Mouse (Mus musculus) adrenal gland, postnatal 4 days (tissue): ENCODE measurements around the gene Hap1. TPM values are rescaled to one million over a fixed set of nuclear protein-coding genes. Genes with fewer than 3 reads are reported as not detected.
"Not testable (repeated sequence)": the region's sequence is repeated elsewhere in the genome, so short reads cannot be mapped to it uniquely, and the experiment has no call there.

Experiments
- DNase-seq, 2 experiments: peaks; one replicate each; pipeline ENCODE4 v3.0.0; 2021 to 2022; ENCODE audit warnings: low spot score in 2 of 2, mixed read lengths in 2 of 2
- total RNA-seq, 2 experiments: library from RNA; stranded (reverse); gene quantifications; 2 replicates each; pipeline ENCODE4 v1.2.3; 2021

Hap1 gene
- total RNA-seq, 2 experiments from 2014 or later = 106 to 110 TPM

DNA sequence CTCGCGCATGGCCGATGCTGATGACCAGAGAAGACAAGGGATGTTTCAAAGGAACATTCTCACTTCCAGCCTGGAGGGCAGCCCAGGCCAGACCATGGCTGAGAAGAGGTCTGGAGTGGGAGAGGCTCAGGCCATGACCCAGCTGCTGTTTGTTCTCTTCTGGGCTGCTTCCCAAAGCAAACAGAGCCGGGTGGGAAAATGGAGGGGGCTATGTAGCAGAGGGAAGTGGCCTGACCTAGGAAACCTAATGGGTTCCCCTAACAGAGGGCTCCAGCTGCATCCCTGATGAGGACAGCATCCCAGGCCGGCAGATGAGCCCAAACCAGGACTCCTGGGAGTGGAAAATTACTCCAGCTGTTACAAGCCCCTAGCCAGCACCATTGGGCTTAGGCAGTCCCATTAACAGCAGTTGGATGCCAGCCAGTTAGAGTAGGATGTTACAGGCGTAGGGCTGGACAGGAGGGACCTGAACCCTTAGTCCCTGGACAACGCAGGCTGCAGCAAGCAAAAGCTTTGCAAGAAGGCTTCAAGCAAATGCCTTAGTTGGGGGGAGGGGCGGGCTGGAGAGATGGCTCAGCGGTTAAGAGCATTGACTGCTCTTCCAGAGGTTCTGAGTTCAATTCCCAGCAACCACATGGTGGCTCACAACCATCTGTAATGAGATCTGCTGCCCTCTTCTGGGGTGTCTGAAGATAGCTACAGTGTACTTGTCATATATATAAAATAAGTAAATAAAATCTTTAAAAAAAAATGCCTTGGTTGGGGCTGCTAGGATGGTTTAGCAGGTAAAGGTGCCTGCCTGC, 35.4 kb upstream of the Hap1 start:
- no peak for DNase-seq

GRCm38 (mm10) chr11:100389931-100390445, 34.1 kb upstream of the Hap1 start:
- no peak for DNase-seq

DNA sequence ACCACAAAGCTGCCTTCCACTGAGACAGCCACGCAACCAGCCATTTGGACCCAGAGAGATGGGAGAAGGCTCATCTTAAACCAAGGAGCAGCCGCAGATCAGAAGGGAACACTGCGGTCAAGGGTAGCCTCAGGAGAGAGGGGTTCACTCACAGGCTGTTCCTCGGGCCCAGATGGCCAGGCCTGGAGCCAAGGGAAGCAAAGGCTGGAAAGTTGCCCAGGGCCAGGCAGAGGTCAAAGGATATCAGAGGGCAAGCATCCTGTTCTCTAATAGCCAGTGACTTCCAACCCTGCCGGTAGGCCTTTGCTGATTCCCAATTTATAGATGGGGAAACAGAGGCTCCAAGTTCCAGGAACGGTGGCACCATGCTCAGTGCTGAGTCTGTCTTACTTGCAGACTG, 32.7 kb upstream of the Hap1 start:
- DNase-seq = no peak

DNA sequence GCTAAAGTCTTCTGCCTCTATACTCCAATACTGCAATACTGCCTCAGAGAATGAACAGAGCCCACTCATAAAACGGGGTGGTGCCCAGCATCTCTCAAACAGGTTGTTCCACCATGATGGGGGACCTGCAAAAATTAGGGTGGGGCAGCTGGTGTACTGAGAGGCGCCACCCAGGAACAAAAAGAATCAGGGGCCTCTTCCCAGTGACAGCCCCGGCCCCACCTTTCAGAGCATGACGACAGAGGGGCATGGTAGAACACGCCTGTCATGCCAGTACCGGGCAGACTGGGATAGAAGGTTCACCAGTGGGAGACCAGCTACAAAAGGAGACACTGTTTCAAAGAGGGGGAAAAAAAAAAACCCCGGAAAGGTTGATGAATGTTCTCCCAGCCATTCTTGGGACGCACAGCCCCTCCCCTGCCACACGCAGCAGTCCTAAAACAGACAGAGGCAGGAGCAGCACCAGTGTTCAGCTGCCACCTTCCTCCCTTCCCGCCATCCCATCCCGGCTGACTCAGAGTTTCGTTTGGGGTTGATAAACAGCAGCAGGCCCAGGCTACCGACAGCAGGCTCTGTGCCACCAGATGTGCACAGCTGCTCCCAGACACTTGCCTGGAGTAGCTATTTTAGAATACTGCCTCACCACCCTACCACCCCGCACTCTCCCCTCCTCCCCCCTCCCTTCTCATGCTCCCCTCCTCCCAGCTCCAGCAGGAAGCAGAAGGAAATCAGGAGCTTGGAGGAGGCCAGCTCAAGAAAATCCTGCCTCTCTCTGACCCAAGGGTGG, 31.9 kb upstream of the Hap1 start:
- no peak for DNase-seq

DNA sequence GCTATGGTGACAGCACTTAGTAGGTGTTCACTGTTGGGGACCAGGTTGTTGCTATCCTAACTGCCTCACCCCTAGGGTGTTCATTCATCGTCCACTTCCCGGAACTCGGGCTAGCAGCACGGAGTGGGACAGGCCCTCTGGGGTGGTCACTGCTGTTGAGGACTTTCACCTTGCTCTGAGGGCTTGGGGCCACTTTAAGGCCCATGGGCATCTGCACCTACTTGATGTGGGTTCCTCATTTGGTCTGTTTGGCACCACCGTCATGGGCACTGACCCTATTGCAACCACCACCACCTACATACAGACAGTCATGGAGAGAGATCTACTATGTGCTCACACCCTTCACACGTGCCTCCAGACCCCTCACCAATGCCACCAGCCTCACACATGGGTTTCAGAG, 31.2 kb upstream of the Hap1 start:
- DNase-seq = no peak

- no peak for DNase-seq
Observed at GRCm38 (mm10) chr11:100386586-100386985, 30.7 kb upstream of the Hap1 start.

- no peak for DNase-seq
Observed at GRCm38 (mm10) chr11:100385016-100385415, 29.1 kb upstream of the Hap1 start.

DNA sequence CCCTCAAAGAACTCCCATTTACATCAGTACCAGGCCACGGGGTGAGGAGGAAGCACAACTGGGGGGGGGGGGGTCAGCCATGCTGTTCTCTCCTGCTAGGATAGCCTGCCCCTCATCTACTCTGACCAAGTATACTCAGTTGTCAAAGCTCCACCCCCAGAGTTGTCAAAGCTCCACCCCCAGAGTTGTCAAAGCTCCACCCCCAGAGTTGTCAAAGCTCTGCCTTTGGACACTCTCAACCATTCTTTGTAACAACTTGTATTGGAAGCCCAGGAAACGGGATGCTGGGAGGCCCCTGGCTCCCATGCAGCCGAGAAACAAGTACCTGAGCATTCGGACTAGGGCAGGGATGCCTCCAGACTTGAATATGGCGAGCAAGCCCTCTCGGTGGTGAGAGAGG, 26.8 kb upstream of the Hap1 start:
- DNase-seq = no peak

DNA sequence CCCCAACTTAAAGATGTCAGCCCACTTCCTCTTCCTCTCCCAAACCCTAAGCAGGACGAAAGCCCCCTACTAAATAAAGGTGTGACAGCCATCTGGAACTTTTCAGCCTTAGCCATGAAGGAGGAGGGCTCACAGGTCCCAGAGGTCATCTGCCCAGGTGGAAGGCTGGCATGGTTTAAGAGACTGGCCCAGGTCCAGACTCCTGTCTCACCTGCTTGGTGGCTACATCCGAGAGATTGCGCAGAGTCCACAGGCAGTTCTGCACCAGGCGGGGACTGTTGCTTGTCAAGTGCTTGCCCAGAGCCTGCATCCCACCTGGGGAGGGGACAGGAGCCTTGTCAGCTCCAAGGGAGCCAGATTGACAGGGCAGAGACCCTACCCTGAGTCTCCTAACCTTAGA, 23.4 kb upstream of the Hap1 start:
- no peak for DNase-seq

GRCm38 (mm10) chr11:100378446-100378845, 22.5 kb upstream of the Hap1 start:
- DNase-seq = no peak

DNA sequence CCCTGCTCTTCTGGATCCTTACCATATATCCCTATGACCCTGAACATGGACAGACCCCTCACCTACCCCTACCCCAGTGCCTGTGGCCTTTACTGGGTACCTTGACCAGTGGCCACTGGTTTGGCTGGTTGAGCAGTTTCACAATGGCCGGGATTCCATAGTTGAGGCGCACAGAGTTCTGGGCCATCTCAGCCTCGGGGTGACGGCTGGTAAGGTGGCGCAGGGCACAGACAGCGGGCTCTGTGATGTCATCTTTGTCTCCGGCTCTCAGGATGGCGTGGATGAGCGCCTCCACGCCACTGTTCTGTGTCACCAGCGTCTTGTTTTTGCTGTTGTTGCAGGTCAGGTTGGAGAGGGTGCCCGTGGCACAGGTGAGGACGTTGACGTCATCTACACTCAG, 22.1 kb upstream of the Hap1 start:
- no peak for DNase-seq

DNA sequence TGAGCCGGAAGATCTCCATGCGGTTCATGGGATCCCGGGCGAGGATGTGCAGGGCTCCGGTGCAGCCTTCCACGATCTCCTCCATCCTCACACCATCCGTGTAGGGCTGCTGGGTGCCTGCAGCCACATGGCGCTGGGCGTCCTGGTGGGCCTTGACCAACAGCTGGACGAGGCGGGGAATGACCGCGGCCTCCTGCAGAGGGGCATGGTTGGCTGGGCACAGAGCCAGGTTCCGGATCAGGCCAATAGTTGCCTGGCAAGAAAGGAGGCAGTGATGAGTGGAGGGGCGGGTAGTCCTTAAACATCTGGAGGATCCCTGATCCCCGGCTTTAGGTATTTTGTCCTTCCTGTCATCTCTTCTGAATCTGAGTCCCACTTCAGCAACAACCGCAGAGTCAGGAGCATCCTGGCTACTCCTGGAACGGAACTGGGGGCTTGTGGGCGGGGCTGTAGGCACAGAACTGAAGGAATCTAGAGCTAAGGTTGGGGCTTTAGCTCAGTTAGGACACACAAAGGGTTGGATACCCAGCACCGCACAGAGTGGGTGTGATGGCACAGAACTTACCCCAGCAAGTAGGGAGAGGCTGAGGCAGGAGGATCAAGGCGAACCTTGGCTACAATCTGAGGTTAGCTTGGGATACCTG, 20.9 kb upstream of the Hap1 start:
- no peak for DNase-seq

DNA sequence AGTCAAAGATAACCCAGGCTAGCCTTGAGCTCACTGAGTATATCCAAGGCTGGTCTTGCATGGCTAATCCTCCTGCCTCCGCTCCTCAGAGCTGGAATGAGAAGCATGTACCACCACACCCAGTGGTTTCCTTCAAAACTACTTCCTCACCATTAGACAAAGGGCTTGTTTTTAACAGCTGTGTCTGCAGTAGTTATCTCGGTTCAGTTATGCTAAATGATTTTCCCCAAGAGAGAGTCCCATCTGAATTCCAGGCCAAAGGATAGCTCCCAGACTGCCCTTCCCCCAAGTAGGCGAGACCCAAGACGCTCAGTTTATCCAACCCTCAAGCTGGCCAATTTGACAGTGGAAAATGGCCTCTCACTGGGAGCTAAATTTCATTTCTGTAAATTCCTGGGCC, 20.1 kb upstream of the Hap1 start:
- DNase-seq = no peak

DNA sequence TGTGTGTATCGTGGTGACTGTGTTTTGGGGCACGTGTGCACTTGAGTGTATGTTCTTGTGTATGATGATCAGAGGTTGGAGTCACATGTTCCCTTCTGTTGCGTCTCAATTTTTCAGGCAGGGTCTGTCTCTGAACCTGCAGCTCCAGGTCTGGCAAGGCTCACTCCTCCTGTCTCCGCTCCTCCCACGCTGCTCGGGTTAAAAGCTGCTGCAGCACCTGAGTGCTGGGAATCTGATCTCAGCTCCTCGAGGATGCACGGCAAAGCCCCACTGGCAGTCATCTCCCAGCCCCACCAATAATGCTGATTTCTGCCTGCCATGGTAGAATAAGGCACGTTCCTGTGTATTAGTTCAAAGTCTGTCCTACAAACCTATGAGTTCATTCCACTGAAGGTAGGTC, 19.2 kb upstream of the Hap1 start:
- DNase-seq = no peak

DNA sequence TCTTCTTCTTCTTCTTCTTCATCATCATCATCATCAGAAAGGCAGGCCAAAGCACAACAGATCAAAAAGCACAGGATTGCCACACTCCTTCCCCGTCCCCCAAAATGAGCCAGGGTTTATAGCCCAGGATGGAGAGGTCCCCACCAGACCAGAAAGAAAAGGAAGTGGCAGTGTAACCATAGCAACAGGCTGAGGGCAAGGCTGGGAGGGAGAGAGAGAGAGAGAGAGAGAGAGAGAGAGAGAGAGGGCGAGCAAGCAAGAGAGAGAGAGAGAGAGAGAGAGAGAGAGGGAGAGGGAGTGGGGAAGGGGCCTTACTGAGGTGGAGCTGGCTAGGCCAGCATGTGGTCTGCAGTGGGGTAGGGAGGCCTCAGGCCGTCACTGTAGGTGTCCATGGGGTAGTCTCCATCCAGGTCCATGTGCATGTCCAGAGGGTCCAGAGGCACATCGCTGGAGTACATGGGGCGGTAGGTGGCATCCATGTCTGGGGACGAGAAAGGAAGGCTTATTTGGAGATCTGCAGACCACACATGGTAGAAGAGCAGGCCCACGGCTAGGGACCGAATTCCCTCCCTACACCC, 16.1 kb upstream of the Hap1 start:
- DNase-seq = no peak

GRCm38 (mm10) chr11:100369822-100370221, 13.9 kb upstream of the Hap1 start:
- DNase-seq = no peak

DNA sequence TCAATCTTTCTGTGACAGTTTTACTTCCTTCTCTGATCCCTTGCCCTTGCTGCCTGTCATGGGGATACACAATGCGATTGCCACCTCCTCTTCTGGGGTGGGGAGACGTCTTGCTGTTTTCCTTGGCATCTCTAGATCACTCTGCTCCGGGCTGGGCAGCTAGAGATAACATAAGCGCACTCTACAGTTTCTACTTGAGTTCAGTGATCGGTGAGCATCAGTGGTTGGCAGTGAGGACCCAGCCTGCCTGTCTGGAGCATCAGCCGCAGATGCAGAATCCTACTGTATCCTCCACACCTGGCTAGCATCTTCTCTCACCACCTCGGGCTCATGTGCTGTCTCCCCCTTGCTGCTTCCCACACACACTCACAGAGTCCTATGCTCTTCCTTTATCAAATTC, 13.2 kb upstream of the Hap1 start:
- no peak for DNase-seq

- DNase-seq = peak in 1 of 2 experiments; percentile 49
Observed at GRCm38 (mm10) chr11:100362979-100363562, 7.1 kb upstream of the Hap1 start.

GRCm38 (mm10) chr11:100362209-100362978, 6.5 kb upstream of the Hap1 start:
- DNase-seq = peak; percentile 46 to 49

DNA sequence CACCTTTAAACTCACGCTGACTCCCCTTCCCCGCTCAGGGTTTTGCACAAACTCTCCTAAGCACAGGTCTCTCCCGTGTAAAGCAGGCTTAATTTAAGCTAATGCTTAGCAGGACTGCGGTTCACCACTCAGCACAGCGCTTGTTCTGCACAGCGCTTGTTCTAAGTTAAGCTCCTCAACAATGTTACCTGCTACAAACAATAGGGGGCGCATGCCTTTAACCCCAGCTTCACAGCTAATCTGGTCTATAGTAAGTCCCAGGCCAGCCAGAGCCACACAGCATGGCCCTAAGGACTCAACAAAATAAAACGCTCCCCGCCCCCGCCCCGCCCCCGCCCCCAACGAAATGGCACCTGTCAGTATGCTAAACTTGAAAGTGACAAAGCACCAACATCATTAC, 5.1 kb upstream of the Hap1 start:
- not testable (repeated sequence) for DNase-seq
